Mouse (Mus musculus): ENCODE data around the gene Gramd4. TPM values are rescaled to one million over a fixed set of nuclear protein-coding genes. Genes with fewer than 3 reads are reported as not detected.

Gene Gramd4
- polyA plus RNA-seq (2014; fragmentation: Illumina TruSeq; extraction: RNeasy Lipid Tissue Mini Kit (QIAGEN cat#74804)): 1.1 TPM

GRCm38 (mm10) chr15:86057413-86057812 is at the start of gene Gramd4:
TSS of gene Gramd4 (plus strand) at chr15:86057695.

GRCm38 (mm10) chr15:86033191-86033841 is 24.2 kb upstream of the Gramd4 start, which contains the start of gene Celsr1:
TSS of gene Celsr1 (minus strand) at chr15:86033777.

DNA sequence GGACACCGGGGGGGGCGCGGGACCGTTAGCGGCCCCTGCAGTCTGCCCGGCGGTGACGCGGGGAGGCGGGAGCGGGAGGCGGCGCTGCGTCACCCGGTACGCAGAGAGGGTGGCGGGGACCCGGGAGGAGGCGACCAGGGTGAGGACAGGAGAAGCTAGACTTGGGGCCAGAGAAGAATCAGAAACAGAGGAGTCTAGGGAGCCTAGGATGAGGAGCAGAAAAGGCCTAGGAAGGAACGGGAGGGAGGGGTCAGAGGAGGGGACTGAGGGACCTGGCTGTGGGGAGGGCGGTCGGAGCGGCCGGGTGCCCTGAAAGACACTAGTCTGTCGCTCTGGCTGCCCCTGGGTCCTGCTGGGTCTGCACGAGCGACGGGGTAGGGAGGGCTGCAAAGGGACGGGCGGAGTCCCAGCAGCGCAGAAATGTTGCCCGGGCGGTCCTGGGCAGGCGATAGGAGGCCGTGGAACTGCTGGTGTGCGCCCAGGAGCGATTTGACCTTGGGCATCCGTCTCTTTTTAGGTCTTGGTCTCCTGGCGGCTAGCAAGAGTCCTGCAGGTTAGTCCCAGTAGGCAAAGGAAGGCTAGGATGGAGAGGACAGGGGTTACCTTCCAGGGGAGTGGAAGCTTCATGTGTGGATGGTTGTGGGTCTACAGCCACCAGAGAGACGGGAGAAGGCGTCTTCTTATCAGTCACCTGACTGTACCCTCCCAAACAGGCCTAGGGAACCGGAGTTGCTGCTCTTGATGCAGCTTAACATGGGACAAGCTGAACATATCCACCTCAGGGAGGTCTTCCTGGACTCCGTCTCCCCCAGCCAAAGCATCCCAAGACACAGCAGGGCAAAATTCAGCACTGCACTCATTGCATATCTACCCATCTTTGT is 128.4 kb downstream of the Gramd4 start, which contains the start of gene Cerk:
TSS of gene Cerk (minus strand) at position 453 of the 881 bp plus-strand sequence.

Other genes starting within 250 kb of the Gramd4 start
- 0.83 TPM for gene Cdpf1, start 246.0 kb upstream of the Gramd4 start, polyA plus RNA-seq (2014; fragmentation: Illumina TruSeq; extraction: RNeasy Lipid Tissue Mini Kit (QIAGEN cat#74804))
- 0.43 TPM for gene Pkdrej, start 236.0 kb upstream of the Gramd4 start, polyA plus RNA-seq (2014; fragmentation: Illumina TruSeq; extraction: RNeasy Lipid Tissue Mini Kit (QIAGEN cat#74804))
- gene Ttc38, start 225.4 kb upstream of the Gramd4 start, polyA plus RNA-seq (2014; fragmentation: Illumina TruSeq; extraction: RNeasy Lipid Tissue Mini Kit (QIAGEN cat#74804)): 5.7 TPM
- 0.43 TPM for gene Gtse1, start 197.9 kb upstream of the Gramd4 start, polyA plus RNA-seq (2014; fragmentation: Illumina TruSeq; extraction: RNeasy Lipid Tissue Mini Kit (QIAGEN cat#74804))
- gene Trmu, start 178.4 kb upstream of the Gramd4 start, polyA plus RNA-seq (2014; fragmentation: Illumina TruSeq; extraction: RNeasy Lipid Tissue Mini Kit (QIAGEN cat#74804)): 9.1 TPM
- gene Celsr1, start 23.9 kb upstream of the Gramd4 start, polyA plus RNA-seq (2014; fragmentation: Illumina TruSeq; extraction: RNeasy Lipid Tissue Mini Kit (QIAGEN cat#74804)): 0.88 TPM
- 3.8 TPM for gene Cerk, start 128.4 kb downstream of the Gramd4 start, polyA plus RNA-seq (2014; fragmentation: Illumina TruSeq; extraction: RNeasy Lipid Tissue Mini Kit (QIAGEN cat#74804))
- gene Tbc1d22a, start 156.8 kb downstream of the Gramd4 start, polyA plus RNA-seq (2014; fragmentation: Illumina TruSeq; extraction: RNeasy Lipid Tissue Mini Kit (QIAGEN cat#74804)): 2.0 TPM